Mouse (Mus musculus) thymus, adult 2 months (tissue): ENCODE measurements around the gene Zdhhc5. TPM values are rescaled to one million over a fixed set of nuclear protein-coding genes. Genes with fewer than 3 reads are reported as not detected.

Experiments
- DNase-seq: peaks from one replicate; pipeline ENCODE4 v3.0.0; 2021
- H3K27ac ChIP-seq: fragments of 200-500 bp; 2 replicates; pipeline ENCODE4 v1.5.1; 2012; ENCODE audit warnings: low read length, control low read depth; ENCODE audit not compliant: control insufficient read depth, insufficient read depth
- H3K27me3 ChIP-seq: fragments of 200-500 bp; 2 replicates; pipeline ENCODE4 v1.6.1; 2012; ENCODE audit warnings: mild to moderate bottlenecking, low read length, moderate library complexity, mixed read lengths; ENCODE audit not compliant: control insufficient read depth, insufficient read depth
- H3K36me3 ChIP-seq: fragments of 200-500 bp; 2 replicates; pipeline ENCODE4 v1.6.1; 2012; ENCODE audit warnings: mild to moderate bottlenecking, low read length, moderate library complexity; ENCODE audit not compliant: control insufficient read depth, insufficient read depth
- H3K4me1 ChIP-seq: fragments of 200-500 bp; replicated peaks from 2 replicates; pipeline ENCODE4 v1.6.1; 2012; ENCODE audit warnings: low read length; ENCODE audit not compliant: control insufficient read depth, insufficient read depth
- H3K4me3 ChIP-seq: fragments of 200-500 bp; 2 replicates; pipeline ENCODE4 v1.5.1; 2012; ENCODE audit warnings: mild to moderate bottlenecking, low read length, control low read depth, moderate library complexity; ENCODE audit not compliant: control insufficient read depth, insufficient read depth
- CTCF ChIP-seq: fragments of 200-500 bp; IDR thresholded peaks from 2 replicates; pipeline ENCODE4 v1.5.1; 2012; ENCODE audit warnings: mild to moderate bottlenecking, control low read depth, low read length, moderate library complexity, borderline replicate concordance; ENCODE audit not compliant: control insufficient read depth, poor library complexity, insufficient read depth; ENCODE audit errors: extremely low read depth
- POLR2A ChIP-seq: fragments of 200-500 bp; IDR thresholded peaks from 2 replicates; pipeline ENCODE4 v1.6.1; 2012; ENCODE audit warnings: mild to moderate bottlenecking, low read length, control low read depth, moderate library complexity; ENCODE audit not compliant: control insufficient read depth, poor library complexity, insufficient read depth; ENCODE audit errors: extremely low read depth
- WGBS: fragments of 180-500 bp; shearing (Covaris S2); methylation state at CpG from one replicate; pipeline ENCODE4 v1.1.7; 2018; 5-methylcytosine and 5-hydroxymethylcytosine counted together
- polyA plus RNA-seq: library from polyadenylated mRNA; depleted of rRNA; stranded (reverse); fragments of >200 nt; gene quantifications from 2 replicates; pipeline ENCODE4 v1.2.3, GENCODE M21; 2012

Gene Zdhhc5
- polyA plus RNA-seq, 1 experiment: 57.1 TPM

DNA sequence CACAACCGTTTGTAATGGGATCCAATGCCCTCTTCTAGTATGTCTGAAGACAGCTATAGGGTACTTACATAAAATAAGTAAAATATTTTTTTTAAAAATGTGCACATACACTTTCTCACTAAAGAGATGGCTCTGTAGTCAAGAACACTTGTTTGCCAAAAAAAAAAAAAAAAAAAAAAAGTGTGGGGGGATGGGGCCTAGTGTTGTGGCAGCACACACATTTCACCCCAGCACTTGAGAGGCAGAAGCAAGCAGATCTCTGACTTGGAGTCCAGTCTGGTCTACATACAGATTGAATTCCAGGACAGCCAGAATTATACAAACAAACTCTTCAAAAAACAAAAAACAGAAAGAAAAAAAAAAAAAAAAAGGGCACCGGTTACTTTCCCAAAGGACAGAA, 5.7 kb upstream of the Zdhhc5 start:
- H3K36me3 ChIP-seq: peaks cover 16% of the 10 kb centered on the region

GRCm38 (mm10) chr2:84717357-84717756, 2.4 kb upstream of the Zdhhc5 start:
- DNase-seq: no peak
- no peaks in the 10 kb centered on the region for H3K27me3 ChIP-seq
- TF ChIP-seq POLR2A (no peak), CTCF (no peak)
- no peak overlapping the region for H3K4me3 ChIP-seq
- 95% methylated on average over 4 of the region's 4 CpGs for WGBS
- no peak overlapping the region for H3K27ac ChIP-seq
- no peaks in the 10 kb centered on the region for H3K36me3 ChIP-seq
- H3K4me1 ChIP-seq: peaks cover 3% of the 10 kb centered on the region

More for the DNA sequence above, 5.7 kb upstream of the Zdhhc5 start:
- WGBS: 96% methylated on average over 2 of the region's 2 CpGs
- Histone ChIP-seq H3K27ac (no peak overlapping the region), H3K27me3 (no peaks in the 10 kb centered on the region), H3K4me1 (peaks cover 4% of the 10 kb centered on the region), H3K4me3 (no peak overlapping the region)
- DNase-seq: no peak
- TF ChIP-seq CTCF (no peak), POLR2A (no peak)

GRCm38 (mm10) chr2:84716423-84717355, 1.7 kb upstream of the Zdhhc5 start:
- Histone ChIP-seq H3K27ac (no peak overlapping the region; the same call in 1 of the 2 replicates), H3K4me1 (peaks cover 3% of the 10 kb centered on the region), H3K27me3 (no peaks in the 10 kb centered on the region), H3K36me3 (no peaks in the 10 kb centered on the region), H3K4me3 (peak overlapping the region; percentile 75; the same call in 1 of the 2 replicates)
- 26% methylated on average over 9 of the region's 9 CpGs for WGBS
- DNase-seq: no peak
- TF ChIP-seq POLR2A (no peak), CTCF (no peak)

- no peak for TF ChIP-seq POLR2A
- peak; percentile 80 for DNase-seq
These were observed 782 bp upstream of the Zdhhc5 start for GRCm38 (mm10) chr2:84715562-84716361.

DNA sequence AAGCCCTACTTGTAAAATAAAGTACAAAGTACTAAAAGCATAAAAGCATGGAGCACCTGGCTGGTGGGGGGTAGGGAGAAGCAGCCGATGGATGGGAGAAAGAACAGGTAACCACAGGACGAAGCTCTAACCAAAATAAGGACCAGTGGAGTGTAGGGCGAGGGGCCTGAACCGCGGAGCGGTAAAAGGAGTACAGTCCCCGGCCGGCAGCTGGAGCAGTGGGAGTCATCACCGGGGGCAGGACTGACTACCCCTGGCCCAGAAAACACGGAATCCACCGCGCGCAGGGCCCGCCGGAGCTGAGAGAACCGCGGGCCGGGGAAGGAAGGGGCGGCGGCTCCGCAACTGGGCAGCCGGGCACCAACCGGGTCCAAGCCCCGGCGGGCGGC, 564 bp downstream of the Zdhhc5 start:
- H3K27ac ChIP-seq: peak overlapping the region; percentile 35; the same call in 1 of the 2 replicates
- H3K27me3 ChIP-seq: no peaks in the 10 kb centered on the region
- H3K4me3 ChIP-seq: peak overlapping the region; percentile 82
- 0% methylated on average over 26 of the region's 26 CpGs for WGBS
- TF ChIP-seq POLR2A (no peak), CTCF (no peak)
- peaks cover 3% of the 10 kb centered on the region for H3K4me1 ChIP-seq
- no peak for DNase-seq
- H3K36me3 ChIP-seq: peaks cover 8% of the 10 kb centered on the region; the same call in 1 of the 2 replicates

More at GRCm38 (mm10) chr2:84715562-84716361, 782 bp upstream of the Zdhhc5 start:
- Histone ChIP-seq H3K4me1 (peaks cover 3% of the 10 kb centered on the region), H3K4me3 (peak overlapping the region; percentile 75), H3K27ac (peak overlapping the region; percentile 65), H3K36me3 (peaks cover 1% of the 10 kb centered on the region; the same call in 1 of the 2 replicates), H3K27me3 (no peaks in the 10 kb centered on the region)
- WGBS: under 1% methylated on average over 33 of the region's 33 CpGs

GRCm38 (mm10) chr2:84711898-84712297, 3.1 kb downstream of the Zdhhc5 start:
- H3K4me1 ChIP-seq: peaks cover 3% of the 10 kb centered on the region
- H3K27me3 ChIP-seq: no peaks in the 10 kb centered on the region
- TF ChIP-seq POLR2A (no peak), CTCF (no peak)
- 87% methylated on average over 2 of the region's 2 CpGs for WGBS
- peaks cover 17% of the 10 kb centered on the region; the same call in 1 of the 2 replicates for H3K36me3 ChIP-seq
- H3K4me3 ChIP-seq: no peak overlapping the region
- H3K27ac ChIP-seq: no peak overlapping the region
- DNase-seq: no peak

GRCm38 (mm10) chr2:84707523-84707922, 7.5 kb downstream of the Zdhhc5 start:
- Histone ChIP-seq H3K27ac (no peak overlapping the region), H3K4me1 (no peaks in the 10 kb centered on the region), H3K27me3 (no peaks in the 10 kb centered on the region), H3K36me3 (peaks cover 36% of the 10 kb centered on the region), H3K4me3 (no peak overlapping the region)
- WGBS: 93% methylated on average over 1 of the region's 1 CpGs
- no peak for DNase-seq
- TF ChIP-seq POLR2A (no peak), CTCF (no peak)
